Mouse (Mus musculus) layer of hippocampus, adult 11-12 months (tissue): ENCODE results near the gene Tmtc1.

Source experiments
- DNase-seq: peaks from one replicate; pipeline ENCODE4 v3.0.0; 2022; ENCODE audit warnings: low spot score

Tmtc1 gene

DNA sequence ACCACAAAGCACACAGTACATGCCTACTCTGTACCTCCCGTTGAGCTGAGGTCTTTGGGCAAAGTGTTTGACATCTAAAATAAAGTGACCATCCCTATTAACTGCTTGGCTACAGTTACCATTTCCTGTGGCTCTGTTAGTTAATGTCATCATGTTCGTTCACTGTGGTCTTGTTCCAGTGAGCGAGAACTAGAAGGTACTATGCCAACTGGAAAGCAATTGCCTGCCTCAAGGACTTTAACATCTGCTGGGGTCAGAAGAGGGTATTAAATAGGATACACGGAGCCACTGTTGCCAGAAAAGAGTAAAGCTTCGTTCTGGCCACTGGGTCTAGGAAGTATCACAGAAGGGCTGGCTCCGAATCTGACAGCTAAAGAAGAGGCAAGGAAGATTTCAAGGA is 23.8 kb downstream of the Tmtc1 start:
- DNase-seq = no peak

- DNase-seq = no peak
Observed at GRCm38 (mm10) chr6:148416597-148416996, 27.6 kb downstream of the Tmtc1 start.

GRCm38 (mm10) chr6:148413638-148414037 is 30.6 kb downstream of the Tmtc1 start:
- DNase-seq = no peak

DNA sequence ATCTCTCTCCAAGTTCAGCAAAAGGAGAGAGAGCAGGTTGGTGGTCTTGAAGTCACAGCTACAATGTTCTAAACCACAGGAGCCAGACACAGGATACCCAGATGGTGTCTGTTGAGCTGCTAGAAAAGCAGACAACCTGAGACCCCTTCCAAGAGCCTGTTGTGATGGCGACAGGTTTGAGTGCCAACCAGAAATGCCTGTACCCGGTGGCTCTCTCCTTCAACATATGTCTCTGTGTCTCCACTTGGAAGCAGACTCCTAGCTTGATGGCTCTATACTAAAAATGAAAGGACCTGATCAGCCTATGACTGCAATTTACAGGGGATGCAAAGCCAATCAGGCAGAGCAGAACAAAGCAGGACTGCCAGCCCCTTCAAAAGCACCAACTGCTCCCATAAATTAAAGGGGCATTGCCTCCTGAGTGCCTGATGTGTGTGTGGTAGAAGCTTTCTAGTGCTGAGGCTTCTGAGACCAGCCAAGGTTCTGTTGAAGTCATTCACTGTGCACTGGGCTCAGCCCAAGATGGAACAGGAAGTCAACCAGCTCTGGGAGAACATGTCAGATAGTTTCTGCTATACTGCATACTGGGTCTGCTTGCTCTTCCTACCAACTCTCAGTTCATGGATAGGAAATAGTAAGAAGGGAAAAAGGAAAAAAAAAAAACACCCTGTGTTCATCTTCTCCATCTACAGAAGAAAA is 37.2 kb downstream of the Tmtc1 start:
- DNase-seq = no peak

GRCm38 (mm10) chr6:148405599-148405998 is 38.6 kb downstream of the Tmtc1 start:
- DNase-seq = no peak

DNA sequence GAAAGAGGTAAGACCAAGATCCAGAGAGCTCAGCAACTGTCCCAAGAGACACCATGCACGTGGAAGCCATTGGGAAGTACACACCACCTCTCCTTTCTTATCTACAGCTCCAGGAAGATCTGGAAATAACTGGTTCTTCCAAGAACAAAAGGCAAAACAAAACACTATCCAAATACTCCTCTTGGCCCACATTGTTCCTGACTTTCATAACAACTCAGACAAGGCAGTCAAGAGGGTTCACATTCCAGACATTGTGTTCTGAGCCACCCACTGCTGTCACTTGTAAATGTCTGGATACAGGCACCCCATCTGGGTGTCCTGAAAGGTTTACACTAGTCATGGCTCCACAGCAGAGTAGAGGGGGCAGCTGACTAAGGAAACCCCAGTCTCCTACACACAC is 39.7 kb downstream of the Tmtc1 start:
- DNase-seq = no peak

DNA sequence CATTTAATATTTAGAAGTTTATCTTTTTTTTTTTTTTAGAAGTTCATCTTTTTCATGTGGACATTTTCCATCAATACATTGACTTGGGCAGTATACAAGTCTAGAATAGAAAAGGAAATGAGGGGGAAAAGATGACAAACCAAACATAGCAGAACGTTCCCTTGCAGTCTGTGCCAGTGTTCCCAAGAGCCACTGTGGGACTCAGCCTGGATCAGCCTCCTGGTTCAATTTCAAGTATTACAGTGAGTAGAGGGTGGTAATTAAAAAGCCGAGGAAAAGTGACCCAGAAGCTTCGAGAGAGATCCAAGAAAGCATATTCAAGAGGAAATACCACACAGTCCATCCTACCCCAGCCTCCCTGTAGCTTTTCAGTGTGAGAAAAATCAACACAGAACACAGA is 40.4 kb downstream of the Tmtc1 start:
- DNase-seq = no peak

DNA sequence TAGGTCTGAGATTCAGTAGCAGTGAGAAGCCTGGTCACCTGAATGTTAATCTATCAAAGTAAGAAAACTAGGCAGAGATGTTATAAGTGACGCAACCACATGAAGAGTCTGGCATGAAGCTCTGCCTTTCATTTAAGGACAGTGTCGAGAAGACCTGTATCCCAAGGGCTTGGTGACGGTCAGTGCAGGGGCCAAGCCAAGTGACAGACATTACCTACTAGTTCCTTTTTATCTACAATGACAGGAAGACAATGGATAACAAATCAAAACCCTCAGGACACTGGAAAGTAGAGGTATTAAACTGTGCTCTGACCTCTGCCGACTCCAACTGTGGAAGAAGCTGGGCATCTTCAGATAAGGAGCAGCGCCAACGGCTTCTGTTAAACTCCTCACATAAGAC is 43.2 kb downstream of the Tmtc1 start:
- no peak for DNase-seq

GRCm38 (mm10) chr6:148399541-148399940 is 44.6 kb downstream of the Tmtc1 start:
- DNase-seq = no peak

DNA sequence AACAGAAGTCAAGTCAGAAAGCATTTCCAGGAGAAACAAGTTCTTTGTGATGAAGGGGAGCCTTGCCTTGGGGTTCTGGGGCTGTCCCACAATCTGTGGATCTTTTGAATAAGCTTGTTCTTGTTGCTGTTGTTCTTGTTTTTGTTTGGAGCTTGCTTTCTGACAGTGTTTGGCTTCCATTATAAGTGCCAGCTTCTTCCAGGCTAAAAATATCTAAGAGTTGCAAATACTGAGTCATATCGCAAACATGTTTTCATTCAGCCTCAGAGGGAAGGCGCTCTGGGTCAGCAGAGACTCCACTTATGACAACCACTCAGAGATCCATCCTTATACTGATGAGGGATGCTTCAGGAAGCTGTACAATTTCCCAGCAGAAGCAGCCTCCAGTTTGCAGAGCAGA is 45.3 kb downstream of the Tmtc1 start:
- DNase-seq = no peak

DNA sequence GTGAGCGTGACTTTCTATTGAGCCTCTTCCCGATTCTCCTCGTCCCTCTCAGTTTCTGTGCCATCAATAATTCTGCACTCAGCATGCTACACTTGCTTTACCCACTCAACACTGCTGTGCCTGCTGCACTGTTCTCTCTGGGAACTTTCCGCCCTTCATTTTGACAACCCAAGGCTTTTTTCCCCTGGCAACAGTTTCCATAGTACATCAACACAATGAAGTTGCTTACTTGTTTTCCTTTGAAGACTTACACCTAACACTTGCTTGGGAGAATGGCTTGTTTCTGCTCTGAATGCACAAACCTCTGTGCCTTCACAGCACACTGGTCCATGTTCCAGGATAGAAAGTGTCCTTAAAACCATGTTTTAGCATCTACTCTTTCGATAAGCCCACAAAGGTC is 46.9 kb downstream of the Tmtc1 start:
- no peak for DNase-seq

- DNase-seq = no peak
Observed at GRCm38 (mm10) chr6:148395272-148395671, 48.9 kb downstream of the Tmtc1 start.

DNA sequence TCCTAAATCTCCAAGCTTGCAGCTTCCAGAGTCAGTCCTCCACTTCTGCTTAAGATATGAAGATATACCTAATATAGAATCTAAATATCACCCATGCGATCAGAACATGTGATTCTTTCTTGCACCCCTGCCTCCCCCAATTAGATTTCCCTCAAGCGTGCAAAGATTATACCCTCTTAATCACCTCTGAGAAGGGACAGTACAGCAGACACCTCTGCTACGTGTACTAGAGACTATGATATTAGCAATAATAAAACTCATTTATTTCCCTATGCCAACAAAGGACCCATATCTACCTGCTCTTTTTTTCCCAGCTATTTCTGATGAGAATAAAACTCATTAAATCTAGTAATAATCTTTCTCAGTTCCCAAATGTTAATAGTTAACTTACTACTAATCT is 49.9 kb downstream of the Tmtc1 start:
- no peak for DNase-seq

- DNase-seq = no peak
Observed at GRCm38 (mm10) chr6:148392147-148392546, 52.0 kb downstream of the Tmtc1 start.

- DNase-seq = no peak
Observed at GRCm38 (mm10) chr6:148391286-148391685, 52.9 kb downstream of the Tmtc1 start.

GRCm38 (mm10) chr6:148390630-148391276 is 53.4 kb downstream of the Tmtc1 start:
- DNase-seq = no peak

DNA sequence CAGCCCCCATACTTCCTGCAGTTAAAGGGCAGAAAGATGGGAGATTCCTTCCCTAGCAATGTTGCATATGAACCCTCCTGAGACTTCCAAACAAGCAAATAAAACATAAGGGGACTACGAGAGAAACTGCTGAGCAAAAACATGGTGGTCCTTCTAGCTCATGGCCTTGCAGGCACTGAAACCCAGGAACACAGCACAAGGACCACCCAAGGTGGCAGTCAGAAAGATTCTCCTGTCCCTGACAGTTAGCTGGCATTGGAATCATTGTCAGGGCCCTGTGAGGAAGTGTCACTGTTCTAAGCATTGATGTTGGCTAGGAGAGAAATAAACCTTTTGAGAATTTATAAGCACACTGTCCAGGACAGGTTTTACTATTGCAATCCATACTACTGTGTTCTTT is 56.2 kb downstream of the Tmtc1 start:
- no peak for DNase-seq

DNA sequence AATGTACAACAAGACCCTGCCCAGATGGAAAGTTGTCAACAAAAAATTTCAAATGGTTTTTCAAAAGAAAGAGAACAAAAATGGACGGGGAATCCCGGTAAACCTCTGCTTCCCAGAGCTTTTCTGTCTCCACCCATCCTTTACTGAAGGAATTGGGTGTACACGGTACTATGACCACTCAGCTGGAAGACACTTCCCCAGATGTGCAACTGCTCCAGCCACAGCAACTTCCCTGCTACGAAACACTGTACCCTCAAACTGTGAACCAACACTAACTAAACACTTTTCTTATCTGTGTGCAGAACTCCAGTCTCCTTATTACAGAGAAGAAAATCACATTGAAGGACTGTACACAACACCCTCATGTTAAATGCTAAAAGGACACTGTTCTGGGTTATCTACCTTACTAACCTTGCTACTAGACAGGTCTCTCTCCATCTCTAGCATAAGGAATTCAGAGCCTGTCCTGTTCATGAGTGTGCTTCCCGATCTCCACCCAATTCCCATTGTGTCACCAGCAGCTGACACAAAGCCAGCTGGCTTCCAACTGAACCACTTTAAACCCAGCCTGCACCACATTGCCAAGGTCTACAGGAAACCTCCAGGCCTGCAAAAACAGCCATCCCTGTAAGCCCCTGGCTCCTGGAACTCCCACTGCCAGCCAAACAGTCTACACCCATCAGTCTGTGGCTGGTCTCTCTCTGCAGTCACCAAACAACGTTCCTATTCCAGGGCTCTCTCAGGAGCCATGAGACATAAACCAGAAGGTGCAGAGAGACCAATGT is 59.9 kb downstream of the Tmtc1 start:
- DNase-seq = no peak

- no peak for DNase-seq
Observed at GRCm38 (mm10) chr6:148381163-148381782, 62.9 kb downstream of the Tmtc1 start.

DNA sequence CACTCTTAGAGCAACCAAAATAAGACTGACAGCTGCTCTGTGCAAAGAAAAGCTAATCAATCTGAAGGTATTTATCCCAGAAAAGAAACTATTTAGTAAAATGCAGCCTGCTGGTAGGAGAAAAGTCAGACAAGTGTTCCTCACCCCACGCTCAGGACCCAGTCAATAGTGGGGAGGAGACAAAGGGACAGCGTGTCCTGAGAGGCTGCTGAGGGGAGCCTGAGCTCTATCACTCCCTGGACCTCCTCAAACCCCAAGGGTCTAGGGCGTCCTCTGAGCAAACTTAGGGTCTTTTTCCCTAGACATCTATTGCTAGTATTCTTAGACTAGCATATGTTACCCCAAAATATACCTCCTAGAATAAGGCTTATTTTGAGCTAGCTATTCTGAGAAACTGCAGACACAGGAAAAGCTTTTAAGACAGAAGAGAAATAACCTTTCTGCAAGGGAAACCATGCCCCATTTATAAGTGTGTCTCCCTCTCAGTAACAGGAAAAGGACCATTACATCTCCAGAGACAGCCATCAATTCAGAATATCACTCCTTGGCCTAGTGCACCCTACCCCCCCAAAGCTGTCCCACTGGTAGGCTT is 68.5 kb downstream of the Tmtc1 start:
- no peak for DNase-seq

DNA sequence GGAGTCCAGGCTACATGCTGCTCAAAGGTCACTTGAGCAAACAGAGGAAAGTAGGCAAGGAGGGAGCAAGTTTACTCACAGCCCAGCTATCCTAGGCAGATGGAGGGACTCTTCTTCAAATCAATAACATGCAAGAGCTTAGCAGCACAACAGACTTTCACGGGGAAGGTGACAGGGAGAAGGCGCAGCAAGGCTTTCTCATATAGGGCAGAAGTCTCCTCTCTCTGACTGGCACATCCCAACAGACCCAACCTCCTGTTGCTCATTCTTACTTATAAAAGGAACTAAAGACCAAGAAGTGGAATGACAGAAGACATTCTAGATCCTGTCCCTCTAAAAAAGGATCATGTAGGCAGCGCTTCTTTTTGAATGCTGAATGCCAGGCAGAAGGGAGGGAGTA is 69.2 kb downstream of the Tmtc1 start:
- no peak for DNase-seq

- no peak for DNase-seq
Observed at GRCm38 (mm10) chr6:148373444-148373843, 70.7 kb downstream of the Tmtc1 start.
